Mouse (Mus musculus): Measurements from ENCODE around the gene Gpr182.
"Not testable (repeated sequence)": the region's sequence is repeated elsewhere in the genome, so short reads cannot be mapped to it uniquely, and the experiment has no call there.

The Gpr182 gene

GRCm38 (mm10) chr10:127751548-127751947 is at the start of gene Gpr182:
Gpr182 (minus strand) TSS chr10:127751732.
- DNase-seq (ENCODE audit: low read depth, low spot score): no peak

GRCm38 (mm10) chr10:127800891-127801290 is 49.4 kb upstream of the Gpr182 start, which contains the start of gene Rdh16:
Rdh16 (plus strand) TSS chr10:127801152.
- DNase-seq (ENCODE audit: low read depth, low spot score): no peak

- DNase-seq (ENCODE audit: low read depth, low spot score): no peak
Measured at GRCm38 (mm10) chr10:127799295-127799694, 47.8 kb upstream of the Gpr182 start.

GRCm38 (mm10) chr10:127785411-127785810 is 33.9 kb upstream of the Gpr182 start:
- DNase-seq (ENCODE audit: low read depth, low spot score): not testable (repeated sequence)

- DNase-seq (ENCODE audit: low read depth, low spot score): not testable (repeated sequence)
Measured at GRCm38 (mm10) chr10:127782321-127782720, 30.8 kb upstream of the Gpr182 start.

- DNase-seq (ENCODE audit: low read depth, low spot score): no peak
Measured at GRCm38 (mm10) chr10:127776011-127776410, 24.5 kb upstream of the Gpr182 start, which contains the start of gene Rdh9. Rdh9 (plus strand) TSS chr10:127776386.

- no peak for DNase-seq (ENCODE audit: low read depth, low spot score)
Measured at GRCm38 (mm10) chr10:127766564-127766963, 15.0 kb upstream of the Gpr182 start.

GRCm38 (mm10) chr10:127763914-127764680 is 12.6 kb upstream of the Gpr182 start:
- DNase-seq (ENCODE audit: low read depth, low spot score): no peak

GRCm38 (mm10) chr10:127762926-127763325 is 11.4 kb upstream of the Gpr182 start:
- DNase-seq (ENCODE audit: low read depth, low spot score): not testable (repeated sequence)

- DNase-seq (ENCODE audit: low read depth, low spot score): no peak
Measured at GRCm38 (mm10) chr10:127759181-127760110, 7.9 kb upstream of the Gpr182 start, which contains the start of the genes Rdh1 and Rdh16f1. Rdh1 (plus strand) TSS chr10:127759721. Rdh16f1 (plus strand) TSS chr10:127759787.

- DNase-seq (ENCODE audit: low read depth, low spot score): no peak
Measured at GRCm38 (mm10) chr10:127755770-127756468, 4.4 kb upstream of the Gpr182 start.

- no peak for DNase-seq (ENCODE audit: low read depth, low spot score)
Measured at GRCm38 (mm10) chr10:127755246-127755645, 3.7 kb upstream of the Gpr182 start.

- DNase-seq (ENCODE audit: low read depth, low spot score): no peak
Measured at GRCm38 (mm10) chr10:127754566-127755166, 3.1 kb upstream of the Gpr182 start.

- DNase-seq (ENCODE audit: low read depth, low spot score): no peak
Measured at GRCm38 (mm10) chr10:127750136-127750777, 1.3 kb downstream of the Gpr182 start.

- DNase-seq (ENCODE audit: low read depth, low spot score): peak; percentile 22
Measured at GRCm38 (mm10) chr10:127748847-127749612, 2.5 kb downstream of the Gpr182 start.

- DNase-seq (ENCODE audit: low read depth, low spot score): no peak
Measured at GRCm38 (mm10) chr10:127747254-127747653, 4.3 kb downstream of the Gpr182 start.

GRCm38 (mm10) chr10:127745886-127746285 is 5.6 kb downstream of the Gpr182 start:
- DNase-seq (ENCODE audit: low read depth, low spot score): no peak

- DNase-seq (ENCODE audit: low read depth, low spot score): peak; percentile 7
Measured at GRCm38 (mm10) chr10:127744661-127745060, 6.9 kb downstream of the Gpr182 start.

GRCm38 (mm10) chr10:127739661-127740161 is 11.8 kb downstream of the Gpr182 start:
- DNase-seq (ENCODE audit: low read depth, low spot score): peak; percentile 19
